Mouse (Mus musculus) embryonic fibroblast, embryonic 13.5 days (primary cell): Measurements from ENCODE around the gene Lif.

ENCODE experiments used
- CTCF ChIP-seq: IDR thresholded peaks from 2 replicates; pipeline ENCODE4 v1.5.1; 2011; ENCODE audit warnings: mild to moderate bottlenecking, control low read depth, low read length, moderate library complexity, borderline replicate concordance; ENCODE audit not compliant: insufficient read depth
- POLR2A ChIP-seq: IDR thresholded peaks from 2 replicates; pipeline ENCODE4 v1.6.1; 2011; ENCODE audit warnings: low read depth, mild to moderate bottlenecking, control low read depth, low read length, moderate library complexity

- no peak for TF ChIP-seq CTCF
- no peak for TF ChIP-seq POLR2A
Measured at GRCm38 (mm10) chr11:4257756-4258155, 399 bp downstream of the Lif start.
